Mouse (Mus musculus): ENCODE data around the gene N4bp2l2. TPM values are rescaled to one million over a fixed set of nuclear protein-coding genes. Genes with fewer than 3 reads are reported as not detected.

The N4bp2l2 gene
- total RNA-seq, 2 experiments from 2014 or later = 80.9 to 87.5 TPM

- DNase-seq (ENCODE audit: low spot score in 2 of 2) = no peak
Measured at GRCm38 (mm10) chr5:150598202-150599119, 67.5 kb downstream of the N4bp2l2 start.

- no peak for DNase-seq (ENCODE audit: low spot score in 2 of 2)
Measured at GRCm38 (mm10) chr5:150597088-150597487, 68.9 kb downstream of the N4bp2l2 start, which contains the start of gene N4bp2l1. N4bp2l1 (minus strand) TSS chr5:150597188.

GRCm38 (mm10) chr5:150595366-150596016 lies 70.5 kb downstream of the N4bp2l2 start:
- no peak for DNase-seq (ENCODE audit: low spot score in 2 of 2)

GRCm38 (mm10) chr5:150594649-150595339 lies 71.2 kb downstream of the N4bp2l2 start:
- no peak for DNase-seq (ENCODE audit: low spot score in 2 of 2)

GRCm38 (mm10) chr5:150593756-150594648 lies 72.0 kb downstream of the N4bp2l2 start:
- DNase-seq (ENCODE audit: low spot score in 2 of 2) = peak; percentile 61 to 72

- peak in 1 of 2 experiments; percentile 67 for DNase-seq (ENCODE audit: low spot score in 2 of 2)
Measured at GRCm38 (mm10) chr5:150592904-150593755, 72.9 kb downstream of the N4bp2l2 start.

GRCm38 (mm10) chr5:150592186-150592903 lies 73.6 kb downstream of the N4bp2l2 start:
- DNase-seq (ENCODE audit: low spot score in 2 of 2) = no peak

GRCm38 (mm10) chr5:150589945-150590344 lies 76.0 kb downstream of the N4bp2l2 start:
- no peak for DNase-seq (ENCODE audit: low spot score in 2 of 2)

GRCm38 (mm10) chr5:150584337-150584729 lies 81.7 kb downstream of the N4bp2l2 start:
- no peak for DNase-seq (ENCODE audit: low spot score in 2 of 2)

- DNase-seq (ENCODE audit: low spot score in 2 of 2) = no peak
Measured at GRCm38 (mm10) chr5:150583622-150584336, 82.2 kb downstream of the N4bp2l2 start.

GRCm38 (mm10) chr5:150583181-150583580 lies 82.8 kb downstream of the N4bp2l2 start:
- no peak for DNase-seq (ENCODE audit: low spot score in 2 of 2)

GRCm38 (mm10) chr5:150581180-150581579 lies 84.8 kb downstream of the N4bp2l2 start:
- DNase-seq (ENCODE audit: low spot score in 2 of 2) = no peak

GRCm38 (mm10) chr5:150578613-150579171 lies 87.3 kb downstream of the N4bp2l2 start:
- no peak for DNase-seq (ENCODE audit: low spot score in 2 of 2)

- DNase-seq (ENCODE audit: low spot score in 2 of 2) = no peak
Measured at GRCm38 (mm10) chr5:150576832-150577231, 89.2 kb downstream of the N4bp2l2 start.

- DNase-seq (ENCODE audit: low spot score in 2 of 2) = no peak
Measured at GRCm38 (mm10) chr5:150574885-150575284, 91.1 kb downstream of the N4bp2l2 start.

- DNase-seq (ENCODE audit: low spot score in 2 of 2) = no peak
Measured at GRCm38 (mm10) chr5:150574403-150574802, 91.6 kb downstream of the N4bp2l2 start.

- DNase-seq (ENCODE audit: low spot score in 2 of 2) = no peak
Measured at GRCm38 (mm10) chr5:150570496-150571219, 95.3 kb downstream of the N4bp2l2 start.

Measured in layer of hippocampus, adult 18-20 months (tissue).